Mouse (Mus musculus) lung, embryonic 16.5 days (tissue): ENCODE measurements around the gene Zfp90. TPM values are rescaled to one million over a fixed set of nuclear protein-coding genes. Genes with fewer than 3 reads are reported as not detected.

Source experiments
- ATAC-seq: fragments of 200-750 bp; cut with Nextera tagmentation; 2 replicates; pipeline ENCODE4 v1.8.0; 2017; ENCODE audit warnings: low read depth, mild to moderate bottlenecking, moderate library complexity
- H3K27ac ChIP-seq: fragments of 300-500 bp; sonication (generic); 2 replicates; pipeline ENCODE4 v1.5.1; 2014; ENCODE audit warnings: mild to moderate bottlenecking, control low read depth, low read length
- H3K27me3 ChIP-seq: fragments of 300-500 bp; sonication (generic); 2 replicates; pipeline ENCODE4 v1.6.1; 2014; ENCODE audit warnings: low read depth, low read length, mixed read lengths; ENCODE audit not compliant: control insufficient read depth, insufficient read depth
- H3K36me3 ChIP-seq: fragments of 300-500 bp; sonication (generic); 2 replicates; pipeline ENCODE4 v1.6.1; 2014; ENCODE audit warnings: low read length; ENCODE audit not compliant: control insufficient read depth, insufficient read depth
- H3K4me1 ChIP-seq: fragments of 300-500 bp; sonication (generic); replicated peaks from 2 replicates; pipeline ENCODE4 v1.6.1; 2014; ENCODE audit warnings: low read length, mixed read lengths; ENCODE audit not compliant: control insufficient read depth, insufficient read depth
- H3K4me2 ChIP-seq: fragments of 300-500 bp; sonication (generic); 2 replicates; pipeline ENCODE4 v1.6.1; 2014; ENCODE audit warnings: low read depth, low read length, control low read depth
- H3K4me3 ChIP-seq: fragments of 300-500 bp; sonication (generic); 2 replicates; pipeline ENCODE4 v1.5.1; 2014; ENCODE audit warnings: mild to moderate bottlenecking, low read length, control low read depth
- H3K9ac ChIP-seq: fragments of 300-500 bp; sonication (generic); 2 replicates; pipeline ENCODE4 v1.6.1; 2014; ENCODE audit warnings: low read length, control low read depth
- H3K9me3 ChIP-seq: fragments of 300-500 bp; sonication (generic); 2 replicates; pipeline ENCODE4 v1.6.1; 2016; ENCODE audit warnings: low read length; ENCODE audit not compliant: control insufficient read depth
- WGBS: fragments of 180-500 bp; shearing (Covaris S2); extraction: QIAGEN DNeasy Blood & Tissue Kit; methylation state at CpG from one replicate; pipeline ENCODE4 v1.1.7; 2014; 5-methylcytosine and 5-hydroxymethylcytosine counted together
- polyA plus RNA-seq: library from polyadenylated mRNA; unstranded; fragments of >200 nt; fragmentation: Nextera tagmentation; extraction: Ambion mirVana; gene quantifications from 2 replicates; pipeline ENCODE4 v1.2.1, GENCODE M21; 2015

The Zfp90 gene
- polyA plus RNA-seq, 1 experiment from 2014 or later = 16.0 TPM

GRCm38 (mm10) chr8:106394493-106394892 is 20.6 kb upstream of the Zfp90 start:
- Histone ChIP-seq H3K9me3 (no peaks in the 10 kb centered on the region), H3K9ac (no peak overlapping the region), H3K4me3 (no peak overlapping the region), H3K27ac (no peak overlapping the region), H3K4me1 (peaks cover 1% of the 10 kb centered on the region), H3K4me2 (no peak overlapping the region), H3K27me3 (no peaks in the 10 kb centered on the region), H3K36me3 (no peaks in the 10 kb centered on the region)
- WGBS = 31% methylated on average over 4 of the region's 4 CpGs
- no peak for ATAC-seq

GRCm38 (mm10) chr8:106399694-106400093 is 15.4 kb upstream of the Zfp90 start:
- Histone ChIP-seq H3K27ac (peak overlapping the region; percentile 60), H3K4me1 (peaks cover 12% of the 10 kb centered on the region), H3K9ac (0 out of 2 replicates have a peak overlapping the region, but pooled peaks have one; percentile 14), H3K4me3 (no peak overlapping the region), H3K4me2 (peak overlapping the region; percentile 13), H3K36me3 (no peaks in the 10 kb centered on the region), H3K9me3 (no peaks in the 10 kb centered on the region), H3K27me3 (no peaks in the 10 kb centered on the region)
- WGBS = 22% methylated on average over 8 of the region's 8 CpGs
- peak; percentile 84 for ATAC-seq

- no peak for ATAC-seq
- peak overlapping the region; percentile 13 for H3K4me2 ChIP-seq
- H3K9me3 ChIP-seq = no peaks in the 10 kb centered on the region
- peak overlapping the region; percentile 60 for H3K27ac ChIP-seq
- H3K9ac ChIP-seq = 0 out of 2 replicates have a peak overlapping the region, but pooled peaks have one; percentile 14
- H3K4me3 ChIP-seq = no peak overlapping the region
- no peaks in the 10 kb centered on the region for H3K27me3 ChIP-seq
- no peaks in the 10 kb centered on the region for H3K36me3 ChIP-seq
- peaks cover 15% of the 10 kb centered on the region for H3K4me1 ChIP-seq
- 39% methylated on average over 5 of the region's 5 CpGs for WGBS
Measured at GRCm38 (mm10) chr8:106400181-106400580, 14.9 kb upstream of the Zfp90 start.

GRCm38 (mm10) chr8:106403246-106403933 is 11.7 kb upstream of the Zfp90 start:
- Histone ChIP-seq H3K4me2 (no peak overlapping the region), H3K36me3 (no peaks in the 10 kb centered on the region), H3K9ac (no peak overlapping the region), H3K27me3 (no peaks in the 10 kb centered on the region), H3K9me3 (no peaks in the 10 kb centered on the region), H3K27ac (no peak overlapping the region), H3K4me3 (no peak overlapping the region), H3K4me1 (peaks cover 15% of the 10 kb centered on the region)
- 20% methylated on average over 12 of the region's 12 CpGs for whole genome bisulfite sequencing
- ATAC-seq = 0 out of 2 replicates have a peak, but pooled peaks have one; percentile 47

GRCm38 (mm10) chr8:106404825-106405224 is 10.3 kb upstream of the Zfp90 start:
- peak; percentile 53; the same call in 1 of the 2 replicates for ATAC-seq
- Histone ChIP-seq H3K27me3 (no peaks in the 10 kb centered on the region), H3K4me3 (no peak overlapping the region), H3K4me1 (peaks cover 11% of the 10 kb centered on the region), H3K4me2 (no peak overlapping the region), H3K36me3 (no peaks in the 10 kb centered on the region), H3K27ac (no peak overlapping the region), H3K9me3 (no peaks in the 10 kb centered on the region), H3K9ac (no peak overlapping the region)
- 19% methylated on average over 3 of the region's 3 CpGs for WGBS

GRCm38 (mm10) chr8:106405810-106406209 is 9.3 kb upstream of the Zfp90 start:
- Histone ChIP-seq H3K9me3 (no peaks in the 10 kb centered on the region), H3K4me1 (peaks cover 5% of the 10 kb centered on the region; the same call in 1 of the 2 replicates), H3K27ac (no peak overlapping the region), H3K4me2 (no peak overlapping the region), H3K9ac (no peak overlapping the region), H3K27me3 (no peaks in the 10 kb centered on the region), H3K4me3 (no peak overlapping the region), H3K36me3 (no peaks in the 10 kb centered on the region)
- no peak for ATAC-seq
- 57% methylated on average over 16 of the region's 16 CpGs for WGBS

GRCm38 (mm10) chr8:106410055-106410454 is 5.1 kb upstream of the Zfp90 start:
- H3K4me3 ChIP-seq = no peak overlapping the region
- no peaks in the 10 kb centered on the region; the same call in 1 of the 2 replicates for H3K4me1 ChIP-seq
- H3K4me2 ChIP-seq = no peak overlapping the region
- no peak overlapping the region for H3K9ac ChIP-seq
- 52% methylated on average over 7 of the region's 7 CpGs for WGBS
- no peaks in the 10 kb centered on the region for H3K36me3 ChIP-seq
- no peak overlapping the region for H3K27ac ChIP-seq
- H3K9me3 ChIP-seq = no peaks in the 10 kb centered on the region
- no peaks in the 10 kb centered on the region for H3K27me3 ChIP-seq
- no peak for ATAC-seq

GRCm38 (mm10) chr8:106410564-106410963 is 4.6 kb upstream of the Zfp90 start:
- Histone ChIP-seq H3K4me1 (no peaks in the 10 kb centered on the region), H3K9me3 (no peaks in the 10 kb centered on the region), H3K4me2 (no peak overlapping the region), H3K9ac (no peak overlapping the region), H3K4me3 (no peak overlapping the region), H3K27me3 (no peaks in the 10 kb centered on the region), H3K36me3 (no peaks in the 10 kb centered on the region), H3K27ac (no peak overlapping the region)
- 69% methylated on average over 7 of the region's 7 CpGs for WGBS
- ATAC-seq = no peak

- Histone ChIP-seq H3K27ac (no peak overlapping the region), H3K4me1 (peaks cover 8% of the 10 kb centered on the region), H3K36me3 (no peaks in the 10 kb centered on the region), H3K4me2 (no peak overlapping the region), H3K9ac (no peak overlapping the region), H3K27me3 (no peaks in the 10 kb centered on the region), H3K9me3 (no peaks in the 10 kb centered on the region), H3K4me3 (no peak overlapping the region)
- no peak for ATAC-seq
- WGBS = 17% methylated on average over 14 of the region's 14 CpGs
Measured at GRCm38 (mm10) chr8:106411783-106412451, 3.2 kb upstream of the Zfp90 start.
